Mouse (Mus musculus) splenic B cell, adult 2 months (primary cell): Measurements from ENCODE around the gene Oard1.

ENCODE experiments used
- DNase-seq: peaks from one replicate; pipeline ENCODE4 v3.0.0-alpha.2; 2011; ENCODE audit warnings: low read depth, low spot score
- H3K27me3 ChIP-seq: 2 replicates; pipeline ENCODE4 v1.6.1; 2012; ENCODE audit warnings: mild to moderate bottlenecking, low read length, moderate library complexity, mixed read lengths; ENCODE audit not compliant: control insufficient read depth, poor library complexity, insufficient read depth, severe bottlenecking
- H3K36me3 ChIP-seq: 2 replicates; pipeline ENCODE4 v1.6.1; 2012; ENCODE audit warnings: mild to moderate bottlenecking, low read length, moderate library complexity, mixed read lengths; ENCODE audit not compliant: control insufficient read depth, poor library complexity, insufficient read depth, severe bottlenecking

Oard1 gene

GRCm38 (mm10) chr17:48418781-48419180 is 9.0 kb downstream of the Oard1 start:
- no peak for DNase-seq
- Histone ChIP-seq H3K36me3 (peaks cover 13% of the 10 kb centered on the region; the same call in 1 of the 2 replicates), H3K27me3 (no peaks in the 10 kb centered on the region)

- peaks cover 11% of the 10 kb centered on the region; the same call in 1 of the 2 replicates for H3K36me3 ChIP-seq
- H3K27me3 ChIP-seq = no peaks in the 10 kb centered on the region
- DNase-seq = no peak
These were observed 9.8 kb downstream of the Oard1 start for GRCm38 (mm10) chr17:48419571-48419970.

- H3K36me3 ChIP-seq = no peaks in the 10 kb centered on the region
- DNase-seq = no peak
- H3K27me3 ChIP-seq = no peaks in the 10 kb centered on the region
These were observed 14.4 kb downstream of the Oard1 start for GRCm38 (mm10) chr17:48424237-48424636.

GRCm38 (mm10) chr17:48425823-48426612 is 16.2 kb downstream of the Oard1 start:
- DNase-seq = peak; percentile 49
- Histone ChIP-seq H3K27me3 (no peaks in the 10 kb centered on the region), H3K36me3 (no peaks in the 10 kb centered on the region)

- Histone ChIP-seq H3K27me3 (no peaks in the 10 kb centered on the region), H3K36me3 (no peaks in the 10 kb centered on the region)
- DNase-seq = peak; percentile 68
These were observed 17.4 kb downstream of the Oard1 start for GRCm38 (mm10) chr17:48426991-48427750.

- peak; percentile 58 for DNase-seq
- no peaks in the 10 kb centered on the region for H3K27me3 ChIP-seq
- no peaks in the 10 kb centered on the region for H3K36me3 ChIP-seq
These were observed 18.2 kb downstream of the Oard1 start for GRCm38 (mm10) chr17:48427852-48428530.

GRCm38 (mm10) chr17:48430394-48430793 is 20.6 kb downstream of the Oard1 start:
- Histone ChIP-seq H3K27me3 (no peaks in the 10 kb centered on the region), H3K36me3 (no peaks in the 10 kb centered on the region)
- no peak for DNase-seq

GRCm38 (mm10) chr17:48431054-48431453 is 21.2 kb downstream of the Oard1 start:
- DNase-seq = no peak
- Histone ChIP-seq H3K36me3 (no peaks in the 10 kb centered on the region), H3K27me3 (no peaks in the 10 kb centered on the region)

GRCm38 (mm10) chr17:48432158-48432980 is 22.6 kb downstream of the Oard1 start, which contains the start of gene Apobec2:
TSS of gene Apobec2 (minus strand) at chr17:48432930.
- no peak for DNase-seq
- Histone ChIP-seq H3K36me3 (no peaks in the 10 kb centered on the region), H3K27me3 (no peaks in the 10 kb centered on the region)

GRCm38 (mm10) chr17:48433006-48433655 is 23.3 kb downstream of the Oard1 start:
- Histone ChIP-seq H3K36me3 (no peaks in the 10 kb centered on the region), H3K27me3 (no peaks in the 10 kb centered on the region)
- DNase-seq = no peak

GRCm38 (mm10) chr17:48433689-48434330 is 24.0 kb downstream of the Oard1 start:
- no peaks in the 10 kb centered on the region for H3K27me3 ChIP-seq
- no peak for DNase-seq

GRCm38 (mm10) chr17:48434479-48434878 is 24.7 kb downstream of the Oard1 start:
- no peaks in the 10 kb centered on the region for H3K36me3 ChIP-seq
- no peak for DNase-seq
- no peaks in the 10 kb centered on the region for H3K27me3 ChIP-seq

More at GRCm38 (mm10) chr17:48433689-48434330, 24.0 kb downstream of the Oard1 start:
- no peaks in the 10 kb centered on the region for H3K36me3 ChIP-seq

- no peaks in the 10 kb centered on the region for H3K36me3 ChIP-seq
- H3K27me3 ChIP-seq = no peaks in the 10 kb centered on the region
- no peak for DNase-seq
These were observed 26.7 kb downstream of the Oard1 start for GRCm38 (mm10) chr17:48436487-48436886.
